Mouse (Mus musculus): ENCODE measurements around the gene Rbbp6. TPM values are rescaled to one million over a fixed set of nuclear protein-coding genes. Genes with fewer than 3 reads are reported as not detected.

Gene Rbbp6
- polyA plus RNA-seq, 1 experiment from 2014 or later = 29.3 TPM

GRCm38 (mm10) chr7:122999871-123000396, 34.4 kb downstream of the Rbbp6 start:
- Histone ChIP-seq H3K4me3 (no peak overlapping the region), H3K36me3 (replicated peaks) (peaks cover 100% of the 10 kb centered on the region), H3K4me1 (no peaks in the 10 kb centered on the region), H3K9me3 (no peaks in the 10 kb centered on the region), H3K27me3 (replicated peaks; ENCODE audit: low read depth, poor library complexity, severe bottlenecking) (no peaks in the 10 kb centered on the region), H3K27ac (replicated peaks) (no peak overlapping the region)
- 93% methylated on average over 11 of the region's 11 CpGs for WGBS
- no peak for DNase-seq (ENCODE audit: low spot score)

GRCm38 (mm10) chr7:123000796-123001195, 35.3 kb downstream of the Rbbp6 start:
- 94% methylated on average over 16 of the region's 16 CpGs for WGBS
- H3K4me3 ChIP-seq = no peak overlapping the region
- H3K4me1 ChIP-seq = no peaks in the 10 kb centered on the region
- no peaks in the 10 kb centered on the region for H3K9me3 ChIP-seq
- H3K27ac ChIP-seq (replicated peaks) = no peak overlapping the region
- H3K36me3 ChIP-seq (replicated peaks) = peaks cover 92% of the 10 kb centered on the region
- H3K27me3 ChIP-seq (replicated peaks; ENCODE audit: low read depth, poor library complexity, severe bottlenecking) = no peaks in the 10 kb centered on the region
- no peak for DNase-seq (ENCODE audit: low spot score)

GRCm38 (mm10) chr7:123001341-123002027, 36.0 kb downstream of the Rbbp6 start:
- DNase-seq (ENCODE audit: low spot score) = no peak
- 95% methylated on average over 20 of the region's 20 CpGs for WGBS
- Histone ChIP-seq H3K9me3 (no peaks in the 10 kb centered on the region), H3K27ac (replicated peaks) (no peak overlapping the region), H3K4me3 (no peak overlapping the region), H3K4me1 (no peaks in the 10 kb centered on the region), H3K27me3 (replicated peaks; ENCODE audit: low read depth, poor library complexity, severe bottlenecking) (no peaks in the 10 kb centered on the region), H3K36me3 (replicated peaks) (peaks cover 86% of the 10 kb centered on the region)

- no peak overlapping the region for H3K27ac ChIP-seq (replicated peaks)
- no peak overlapping the region for H3K4me3 ChIP-seq
- no peaks in the 10 kb centered on the region for H3K27me3 ChIP-seq (replicated peaks; ENCODE audit: low read depth, poor library complexity, severe bottlenecking)
- H3K4me1 ChIP-seq = no peaks in the 10 kb centered on the region
- no peaks in the 10 kb centered on the region for H3K9me3 ChIP-seq
- WGBS = 95% methylated on average over 6 of the region's 6 CpGs
- H3K36me3 ChIP-seq (replicated peaks) = peaks cover 80% of the 10 kb centered on the region
- DNase-seq (ENCODE audit: low spot score) = no peak
Observed at GRCm38 (mm10) chr7:123002028-123002410, 36.5 kb downstream of the Rbbp6 start.

- Histone ChIP-seq H3K27ac (replicated peaks) (no peak overlapping the region), H3K27me3 (replicated peaks; ENCODE audit: low read depth, poor library complexity, severe bottlenecking) (no peaks in the 10 kb centered on the region), H3K4me1 (no peaks in the 10 kb centered on the region), H3K36me3 (replicated peaks) (peaks cover 68% of the 10 kb centered on the region), H3K9me3 (no peaks in the 10 kb centered on the region), H3K4me3 (no peak overlapping the region)
- no peak for DNase-seq (ENCODE audit: low spot score)
- 92% methylated on average over 4 of the region's 4 CpGs for WGBS
Observed at GRCm38 (mm10) chr7:123003207-123003606, 37.7 kb downstream of the Rbbp6 start.

- WGBS = 93% methylated on average over 5 of the region's 5 CpGs
- Histone ChIP-seq H3K4me1 (no peaks in the 10 kb centered on the region), H3K4me3 (no peak overlapping the region), H3K27me3 (replicated peaks; ENCODE audit: low read depth, poor library complexity, severe bottlenecking) (no peaks in the 10 kb centered on the region), H3K9me3 (no peaks in the 10 kb centered on the region), H3K36me3 (replicated peaks) (peaks cover 56% of the 10 kb centered on the region), H3K27ac (replicated peaks) (no peak overlapping the region)
- DNase-seq (ENCODE audit: low spot score) = no peak
Observed at GRCm38 (mm10) chr7:123004442-123004841, 39.0 kb downstream of the Rbbp6 start.

GRCm38 (mm10) chr7:123006251-123006650, 40.8 kb downstream of the Rbbp6 start:
- no peak overlapping the region for H3K4me3 ChIP-seq
- no peaks in the 10 kb centered on the region for H3K27me3 ChIP-seq (replicated peaks; ENCODE audit: low read depth, poor library complexity, severe bottlenecking)
- no peak for DNase-seq (ENCODE audit: low spot score)
- 64% methylated on average over 2 of the region's 2 CpGs for WGBS
- no peaks in the 10 kb centered on the region for H3K4me1 ChIP-seq
- H3K27ac ChIP-seq (replicated peaks) = no peak overlapping the region
- H3K36me3 ChIP-seq (replicated peaks) = peaks cover 38% of the 10 kb centered on the region
- H3K9me3 ChIP-seq = no peaks in the 10 kb centered on the region

- Histone ChIP-seq H3K4me1 (no peaks in the 10 kb centered on the region), H3K36me3 (replicated peaks) (peaks cover 23% of the 10 kb centered on the region), H3K27me3 (replicated peaks; ENCODE audit: low read depth, poor library complexity, severe bottlenecking) (no peaks in the 10 kb centered on the region), H3K27ac (replicated peaks) (no peak overlapping the region), H3K4me3 (no peak overlapping the region), H3K9me3 (no peaks in the 10 kb centered on the region)
- 85% methylated on average over 4 of the region's 4 CpGs for WGBS
- no peak for DNase-seq (ENCODE audit: low spot score)
Observed at GRCm38 (mm10) chr7:123007743-123008142, 42.3 kb downstream of the Rbbp6 start.

GRCm38 (mm10) chr7:123013466-123013865, 48.0 kb downstream of the Rbbp6 start:
- DNase-seq (ENCODE audit: low spot score) = no peak
- no peak overlapping the region for H3K4me3 ChIP-seq
- WGBS = 88% methylated on average over 5 of the region's 5 CpGs
- no peaks in the 10 kb centered on the region for H3K27me3 ChIP-seq (replicated peaks; ENCODE audit: low read depth, poor library complexity, severe bottlenecking)
- H3K4me1 ChIP-seq = no peaks in the 10 kb centered on the region
- no peaks in the 10 kb centered on the region for H3K36me3 ChIP-seq (replicated peaks)
- no peak overlapping the region for H3K27ac ChIP-seq (replicated peaks)
- H3K9me3 ChIP-seq = no peaks in the 10 kb centered on the region

- H3K4me3 ChIP-seq = no peak overlapping the region
- 92% methylated on average over 7 of the region's 7 CpGs for WGBS
- no peak for DNase-seq (ENCODE audit: low spot score)
- H3K27ac ChIP-seq (replicated peaks) = no peak overlapping the region
- no peaks in the 10 kb centered on the region for H3K36me3 ChIP-seq (replicated peaks)
- H3K27me3 ChIP-seq (replicated peaks; ENCODE audit: low read depth, poor library complexity, severe bottlenecking) = no peaks in the 10 kb centered on the region
- H3K4me1 ChIP-seq = no peaks in the 10 kb centered on the region
- no peaks in the 10 kb centered on the region for H3K9me3 ChIP-seq
Observed at GRCm38 (mm10) chr7:123014729-123015128, 49.2 kb downstream of the Rbbp6 start.

GRCm38 (mm10) chr7:123017627-123018026, 52.1 kb downstream of the Rbbp6 start:
- H3K4me3 ChIP-seq = no peak overlapping the region
- H3K27me3 ChIP-seq (replicated peaks; ENCODE audit: low read depth, poor library complexity, severe bottlenecking) = no peaks in the 10 kb centered on the region
- H3K27ac ChIP-seq (replicated peaks) = no peak overlapping the region
- 31% methylated on average over 3 of the region's 3 CpGs for WGBS
- no peaks in the 10 kb centered on the region for H3K36me3 ChIP-seq (replicated peaks)
- peaks cover 5% of the 10 kb centered on the region; the same call in 1 of the 2 replicates for H3K9me3 ChIP-seq
- H3K4me1 ChIP-seq = no peaks in the 10 kb centered on the region
- peak; percentile 62 for DNase-seq (ENCODE audit: low spot score)

- H3K27me3 ChIP-seq (replicated peaks; ENCODE audit: low read depth, poor library complexity, severe bottlenecking) = 0 out of 2 replicates have a peak, but pooled peaks cover 9% of the 10 kb centered on the region
- H3K36me3 ChIP-seq (replicated peaks) = no peaks in the 10 kb centered on the region
- DNase-seq (ENCODE audit: low spot score) = no peak
- WGBS = 74% methylated on average over 9 of the region's 9 CpGs
- H3K9me3 ChIP-seq = peaks cover 5% of the 10 kb centered on the region; the same call in 1 of the 2 replicates
- H3K27ac ChIP-seq (replicated peaks) = no peak overlapping the region
- H3K4me3 ChIP-seq = no peak overlapping the region
- peaks cover 2% of the 10 kb centered on the region for H3K4me1 ChIP-seq
Observed at GRCm38 (mm10) chr7:123025123-123025522, 59.6 kb downstream of the Rbbp6 start.

- peak overlapping the region; percentile 80 for H3K27ac ChIP-seq (replicated peaks)
- H3K9me3 ChIP-seq = no peaks in the 10 kb centered on the region; the same call in 1 of the 2 replicates
- 21% methylated on average over 13 of the region's 13 CpGs for WGBS
- H3K4me1 ChIP-seq = peaks cover 24% of the 10 kb centered on the region
- H3K4me3 ChIP-seq = peak overlapping the region; percentile 56
- H3K36me3 ChIP-seq (replicated peaks) = no peaks in the 10 kb centered on the region
- H3K27me3 ChIP-seq (replicated peaks; ENCODE audit: low read depth, poor library complexity, severe bottlenecking) = peaks cover 21% of the 10 kb centered on the region; the same call in 1 of the 2 replicates
- DNase-seq (ENCODE audit: low spot score) = no peak
Observed at GRCm38 (mm10) chr7:123030295-123030694, 64.8 kb downstream of the Rbbp6 start.

Measured in embryonic facial prominence, embryonic 10.5 days (tissue).